Mouse (Mus musculus) neutrophil, adult 83 days (primary cell): ENCODE measurements around the gene Wdr12. TPM values are rescaled to one million over a fixed set of nuclear protein-coding genes. Genes with fewer than 3 reads are reported as not detected.

Source experiments
- total RNA-seq, 2 experiments: library from RNA; stranded (reverse); gene quantifications; one replicate each; pipeline ENCODE4 v1.2.4; 2023

Gene Wdr12
- 10 to 100 TPM; 10.6 to 11.0 TPM for total RNA-seq

GRCm38 (mm10) chr1:60098024-60098781, at the start of gene Wdr12, which contains the start of gene Carf:
Gene Wdr12 (minus strand): TSS chr1:60098645.
Gene Carf (plus strand): TSS chr1:60098247.

GRCm38 (mm10) chr1:60042796-60043469, 55.5 kb downstream of the Wdr12 start, which contains the start of gene Ica1l:
Gene Ica1l (minus strand): TSS chr1:60043184.

Other genes starting within 250 kb of the Wdr12 start
- gene Fam117b, start 185.6 kb downstream of the Wdr12 start, total RNA-seq: 10 to 100 TPM; 60.7 to 68.5 TPM
- under 1 TPM; 0.44 to 0.90 TPM for gene Ica1l, start 55.5 kb downstream of the Wdr12 start, total RNA-seq
- gene Carf, start 398 bp downstream of the Wdr12 start, total RNA-seq: 1 to 10 TPM; 7.1 to 7.5 TPM
- 10 to 100 TPM; 12.3 to 18.7 TPM for gene Nbeal1, start 82.0 kb upstream of the Wdr12 start, total RNA-seq
- gene Cyp20a1, start 244.7 kb upstream of the Wdr12 start, total RNA-seq: 10 to 100 TPM; 10.4 to 13.4 TPM